Mouse (Mus musculus) hindbrain, embryonic 15.5 days (tissue): ENCODE measurements around the gene Krcc1. TPM values are rescaled to one million over a fixed set of nuclear protein-coding genes. Genes with fewer than 3 reads are reported as not detected.
A peak's percentile ranks its signal among the peaks of the same experiment; 100 is the strongest.

Source experiments
- microRNA-seq: library from miRNA; unstranded; fragments of <30 nt; microRNA quantifications from one replicate; pipeline ENCODE4, GENCODE M21; 2016
- polyA plus RNA-seq: library from polyadenylated mRNA; unstranded; fragments of >200 nt; fragmentation: Nextera tagmentation; extraction: Ambion mirVana; gene quantifications from 2 replicates; pipeline ENCODE4 v1.2.1, GENCODE M21; 2015

Gene Krcc1
- polyA plus RNA-seq, 1 experiment from 2014 or later = 18.4 TPM

Small RNAs within 50 kb of the gene (microRNA-seq; reads per million reads assigned to microRNA genes)
- 18.1 reads per million, percentile 32 among the genes with 10 or more reads in this experiment for gene Mir8112

Other genes starting within 250 kb of the Krcc1 start
- 4.5 and 5.6 TPM in 2 replicates for gene Thnsl2, start 127.2 kb upstream of the Krcc1 start, polyA plus RNA-seq
- 0.30 and 0.75 TPM in 2 replicates for gene Fabp1, start 71.8 kb upstream of the Krcc1 start, polyA plus RNA-seq
- 0.16 and 0.43 TPM in 2 replicates for gene Smyd1, start 50.6 kb downstream of the Krcc1 start, polyA plus RNA-seq
- gene Cd8b1, start 51.1 kb downstream of the Krcc1 start, polyA plus RNA-seq = not detected in 2 replicates
- gene Cd8a, start 101.8 kb downstream of the Krcc1 start, polyA plus RNA-seq = not detected in 2 replicates
- 10.4 and 11.5 TPM in 2 replicates for gene Rmnd5a, start 169.0 kb downstream of the Krcc1 start, polyA plus RNA-seq
- gene Rnf103, start 222.2 kb downstream of the Krcc1 start, polyA plus RNA-seq = 25.5 and 26.5 TPM in 2 replicates